Mouse (Mus musculus) bone marrow, adult 2 months (tissue): ENCODE results near the gene Cyfip2.

Experiments
- CTCF ChIP-seq: fragments of 200-500 bp; IDR thresholded peaks from 2 replicates; pipeline ENCODE4 v1.5.1; 2011; ENCODE audit warnings: low read length, control low read depth; ENCODE audit not compliant: control insufficient read depth, insufficient read depth
- POLR2A ChIP-seq: fragments of 200-500 bp; IDR thresholded peaks from 2 replicates; pipeline ENCODE4 v1.6.1; 2011; ENCODE audit warnings: low read depth, mild to moderate bottlenecking, control low read depth, low read length, borderline replicate concordance; ENCODE audit not compliant: control insufficient read depth

DNA sequence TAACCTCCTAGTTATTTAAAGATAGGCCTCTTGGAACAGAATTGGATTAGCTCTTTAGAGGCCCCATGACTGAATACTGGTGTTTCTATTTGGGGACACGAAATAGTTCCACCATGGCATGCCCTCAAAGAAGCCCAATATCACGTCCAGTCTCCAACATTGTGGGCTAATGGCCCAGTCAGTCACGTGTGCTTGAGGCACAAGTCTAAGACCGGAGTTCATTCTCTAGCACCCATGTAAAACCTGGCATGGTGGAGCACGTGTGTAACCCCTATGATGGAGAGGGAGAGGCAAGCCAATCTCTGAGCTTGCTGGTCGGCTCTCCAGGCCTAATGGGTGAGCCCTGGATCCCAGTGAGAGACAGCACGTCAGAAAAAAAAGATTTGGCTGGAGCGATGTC is 36.5 kb downstream of the Cyfip2 start:
- no peak for TF ChIP-seq CTCF
- no peak for TF ChIP-seq POLR2A
